Mouse (Mus musculus) stomach, postnatal 0 days (tissue): ENCODE data around the gene Cdr2l. TPM values are rescaled to one million over a fixed set of nuclear protein-coding genes. Genes with fewer than 3 reads are reported as not detected.

Experiments used
- ATAC-seq: fragments of 200-750 bp; cut with Nextera tagmentation; 2 replicates; pipeline ENCODE4 v1.8.0; 2017; ENCODE audit not compliant: low FRiP score, low TSS enrichment
- DNase-seq: peaks from one replicate; pipeline ENCODE4 v3.0.0-alpha.2; 2016; ENCODE audit warnings: low spot score
- H3K27ac ChIP-seq: fragments of 300-500 bp; sonication (generic); replicated peaks from 2 replicates; pipeline ENCODE4 v1.5.1; 2014; ENCODE audit warnings: mild to moderate bottlenecking, control low read depth
- H3K27me3 ChIP-seq: fragments of 300-500 bp; sonication (generic); 2 replicates; pipeline ENCODE4 v1.6.1; 2014; ENCODE audit warnings: low read length; ENCODE audit not compliant: control insufficient read depth, insufficient read depth
- H3K36me3 ChIP-seq: fragments of 300-500 bp; sonication (generic); 2 replicates; pipeline ENCODE4 v1.6.1; 2014; ENCODE audit warnings: low read length, mixed read lengths; ENCODE audit not compliant: control insufficient read depth, insufficient read depth
- H3K4me1 ChIP-seq: fragments of 300-500 bp; sonication (generic); replicated peaks from 2 replicates; pipeline ENCODE4 v1.6.1; 2014; ENCODE audit warnings: antibody characterized with exemption; ENCODE audit not compliant: control insufficient read depth, insufficient read depth
- H3K4me2 ChIP-seq: fragments of 300-500 bp; sonication (generic); replicated peaks from 2 replicates; pipeline ENCODE4 v1.6.1; 2014; ENCODE audit warnings: low read depth, mild to moderate bottlenecking, control low read depth, moderate library complexity
- H3K4me3 ChIP-seq: fragments of 300-500 bp; sonication (generic); 2 replicates; pipeline ENCODE4 v1.5.1; 2014; ENCODE audit warnings: low read depth, low read length, control low read depth
- H3K9ac ChIP-seq: fragments of 300-500 bp; sonication (generic); 2 replicates; pipeline ENCODE4 v1.6.1; 2014; ENCODE audit warnings: mild to moderate bottlenecking, low read length, control low read depth, mixed read lengths
- H3K9me3 ChIP-seq: fragments of 300-500 bp; sonication (generic); 2 replicates; pipeline ENCODE4 v1.6.1; 2016; ENCODE audit warnings: low read length; ENCODE audit not compliant: control insufficient read depth
- CTCF ChIP-seq: IDR thresholded peaks from 2 replicates; pipeline ENCODE4 v1.5.1; 2016; ENCODE audit warnings: antibody characterized with exemption, low read depth, mild to moderate bottlenecking, moderate library complexity
- EP300 ChIP-seq: optimal IDR thresholded peaks from 2 replicates; pipeline ENCODE3; 2016; ENCODE audit warnings: antibody characterized with exemption
- WGBS: fragments of 180-500 bp; shearing (Covaris S2); extraction: QIAGEN DNeasy Blood & Tissue Kit; methylation state at CpG from one replicate; pipeline ENCODE4 v1.1.7; 2014; 5-methylcytosine and 5-hydroxymethylcytosine counted together
- polyA plus RNA-seq: library from polyadenylated mRNA; unstranded; fragments of >200 nt; fragmentation: Nextera tagmentation; extraction: Ambion mirVana; gene quantifications from 2 replicates; pipeline ENCODE4 v1.2.1, GENCODE M21; 2015

The Cdr2l gene
- polyA plus RNA-seq, 1 experiment from 2014 or later = 3.9 TPM

DNA sequence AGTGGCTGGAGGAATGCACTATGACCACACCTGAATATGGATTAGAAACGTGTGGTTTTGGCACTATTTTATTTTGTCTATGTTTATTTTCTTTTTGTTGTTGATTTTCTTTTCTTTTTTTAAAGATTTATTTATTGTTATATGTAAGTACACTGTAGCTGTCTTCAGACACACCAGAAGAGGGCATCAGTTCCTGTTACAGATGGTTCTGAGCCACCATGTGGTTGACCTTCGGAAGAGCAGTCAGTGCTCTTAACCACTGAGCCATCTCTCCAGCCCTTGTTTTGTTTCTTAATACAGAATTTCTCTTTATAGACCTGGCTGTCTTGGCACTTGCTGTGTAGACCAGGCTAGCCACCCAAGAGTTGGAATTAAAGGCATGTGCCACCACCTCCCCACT, 9.0 kb upstream of the Cdr2l start:
- H3K4me1 ChIP-seq = no peaks in the 10 kb centered on the region
- H3K9me3 ChIP-seq = no peaks in the 10 kb centered on the region
- WGBS = 44% methylated on average over 2 of the region's 2 CpGs
- H3K9ac ChIP-seq = no peak overlapping the region
- no peak overlapping the region for H3K27ac ChIP-seq
- DNase-seq (no peak), ATAC-seq (no peak)
- TF ChIP-seq CTCF (no peak), EP300 (no peak)
- H3K4me2 ChIP-seq = no peak overlapping the region
- no peaks in the 10 kb centered on the region for H3K27me3 ChIP-seq
- no peaks in the 10 kb centered on the region for H3K36me3 ChIP-seq
- no peak overlapping the region for H3K4me3 ChIP-seq

- DNase-seq (peak; percentile 74), ATAC-seq (peak; percentile 67)
- Histone ChIP-seq H3K27ac (no peak overlapping the region), H3K27me3 (no peaks in the 10 kb centered on the region), H3K9ac (peak overlapping the region; percentile 28), H3K4me3 (peak overlapping the region; percentile 29), H3K36me3 (no peaks in the 10 kb centered on the region), H3K4me1 (no peaks in the 10 kb centered on the region), H3K4me2 (peak overlapping the region; percentile 59), H3K9me3 (no peaks in the 10 kb centered on the region)
- WGBS = 2% methylated on average over 30 of the region's 30 CpGs
- TF ChIP-seq CTCF = peak; percentile 9; the same call in 1 of the 2 replicates
- no peak for TF ChIP-seq EP300
These were observed 7.7 kb upstream of the Cdr2l start for GRCm38 (mm10) chr11:115373805-115374694.

- Histone ChIP-seq H3K9me3 (no peaks in the 10 kb centered on the region), H3K4me2 (peak overlapping the region; percentile 59), H3K27ac (no peak overlapping the region), H3K27me3 (no peaks in the 10 kb centered on the region), H3K4me3 (no peak overlapping the region), H3K36me3 (no peaks in the 10 kb centered on the region), H3K9ac (peak overlapping the region; percentile 28), H3K4me1 (no peaks in the 10 kb centered on the region)
- ATAC-seq = no peak
- TF ChIP-seq EP300 = no peak
- no peak for TF ChIP-seq CTCF
- no peak for DNase-seq
- WGBS = 58% methylated on average over 12 of the region's 12 CpGs
These were observed 6.9 kb upstream of the Cdr2l start for GRCm38 (mm10) chr11:115374695-115375425.

DNA sequence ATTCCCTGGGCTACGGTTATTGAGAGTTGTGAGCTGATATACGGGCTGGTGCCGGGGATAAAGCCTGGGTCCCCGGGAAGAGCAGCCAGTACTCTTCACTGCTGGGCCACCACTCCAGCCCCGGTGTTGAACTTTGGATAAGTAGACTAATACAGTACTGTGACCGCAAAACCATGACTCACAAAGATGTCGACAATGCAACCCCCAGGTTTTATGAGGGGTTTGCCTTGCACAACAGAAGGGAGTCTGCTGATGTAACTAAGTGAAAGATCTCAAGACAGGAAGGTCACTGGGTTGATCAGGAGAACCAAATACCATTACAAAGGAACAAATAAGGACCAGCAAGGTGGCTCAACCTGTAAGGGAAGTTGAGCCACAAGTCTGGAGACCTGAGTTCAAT, 5.0 kb upstream of the Cdr2l start:
- Histone ChIP-seq H3K9me3 (no peaks in the 10 kb centered on the region), H3K36me3 (no peaks in the 10 kb centered on the region), H3K27ac (no peak overlapping the region), H3K4me2 (no peak overlapping the region), H3K9ac (no peak overlapping the region), H3K27me3 (no peaks in the 10 kb centered on the region), H3K4me1 (no peaks in the 10 kb centered on the region; the same call in 1 of the 2 replicates), H3K4me3 (no peak overlapping the region)
- DNase-seq (no peak), ATAC-seq (no peak)
- TF ChIP-seq CTCF (no peak), EP300 (no peak)
- 60% methylated on average over 7 of the region's 7 CpGs for whole genome bisulfite sequencing

DNA sequence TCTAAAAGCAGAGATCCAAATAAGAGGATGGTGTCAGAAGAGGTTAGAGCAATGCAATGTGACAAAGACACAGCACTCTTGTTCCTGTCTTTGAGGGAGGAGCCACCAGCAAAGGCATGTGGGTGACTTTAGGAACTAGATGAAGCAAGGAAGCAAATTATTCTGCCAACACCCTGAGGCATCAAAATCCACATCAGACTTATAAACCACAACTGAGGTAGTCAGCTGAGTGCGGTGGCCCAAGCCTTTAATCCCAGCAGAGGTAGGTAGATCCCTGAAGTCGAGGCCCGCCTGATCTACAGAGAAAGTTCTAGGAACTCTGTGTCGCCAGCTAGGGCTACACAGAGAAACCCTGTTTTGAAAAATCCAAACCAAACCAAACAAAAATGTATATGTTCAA, 4.5 kb upstream of the Cdr2l start:
- H3K9ac ChIP-seq = no peak overlapping the region
- ATAC-seq (no peak), DNase-seq (no peak)
- H3K27me3 ChIP-seq = no peaks in the 10 kb centered on the region
- H3K4me1 ChIP-seq = no peaks in the 10 kb centered on the region; the same call in none of the 2 replicates
- WGBS = 85% methylated on average over 4 of the region's 4 CpGs
- no peak overlapping the region for H3K27ac ChIP-seq
- TF ChIP-seq CTCF = no peak
- TF ChIP-seq EP300 = no peak
- no peak overlapping the region for H3K4me2 ChIP-seq
- no peak overlapping the region for H3K4me3 ChIP-seq
- H3K9me3 ChIP-seq = no peaks in the 10 kb centered on the region
- no peaks in the 10 kb centered on the region for H3K36me3 ChIP-seq

DNA sequence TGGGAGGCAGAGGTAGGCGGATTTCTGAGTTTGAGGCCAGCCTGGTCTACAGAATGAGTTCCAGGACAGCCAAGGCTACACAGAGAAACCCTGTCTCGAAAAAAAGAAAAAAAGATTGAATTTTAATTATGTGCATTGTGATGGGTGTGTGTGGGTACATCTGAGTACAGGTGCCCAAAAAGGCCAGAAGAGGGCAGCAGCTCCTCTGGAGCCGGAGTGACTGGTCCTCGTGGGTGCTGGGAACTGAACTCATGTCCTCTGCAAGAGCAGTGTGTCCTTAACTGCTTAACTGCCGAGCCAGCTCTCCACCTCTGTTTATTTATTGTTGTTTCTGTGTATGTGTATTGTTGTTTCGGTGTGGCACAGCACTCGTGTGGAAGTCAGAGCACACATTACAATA, 3.9 kb upstream of the Cdr2l start:
- no peaks in the 10 kb centered on the region; the same call in none of the 2 replicates for H3K4me1 ChIP-seq
- TF ChIP-seq EP300 (no peak), CTCF (peak; percentile 26; the same call in 1 of the 2 replicates)
- WGBS = 87% methylated on average over 7 of the region's 7 CpGs

More for the DNA sequence above, 3.9 kb upstream of the Cdr2l start:
- Histone ChIP-seq H3K27me3 (no peaks in the 10 kb centered on the region), H3K9ac (no peak overlapping the region), H3K9me3 (no peaks in the 10 kb centered on the region), H3K27ac (no peak overlapping the region), H3K36me3 (no peaks in the 10 kb centered on the region), H3K4me3 (no peak overlapping the region), H3K4me2 (no peak overlapping the region)
- DNase-seq (no peak), ATAC-seq (no peak)
